Mouse (Mus musculus): ENCODE results near the gene Cd52. TPM values are rescaled to one million over a fixed set of nuclear protein-coding genes. Genes with fewer than 3 reads are reported as not detected.

The Cd52 gene
- polyA plus RNA-seq, 1 experiment from 2014 or later, result 2.1 TPM

- 89% methylated on average over 21 of the region's 21 CpGs for WGBS
- ATAC-seq (replicated peaks), result no peak
- Histone ChIP-seq H3K36me3 (replicated peaks) (no peaks in the 10 kb centered on the region), H3K4me3 (no peak overlapping the region), H3K9ac (no peak overlapping the region), H3K27ac (no peak overlapping the region), H3K27me3 (replicated peaks) (no peaks in the 10 kb centered on the region), H3K9me3 (no peaks in the 10 kb centered on the region), H3K4me1 (peaks cover 29% of the 10 kb centered on the region), H3K4me2 (peak overlapping the region; percentile 91; the same call in 1 of the 2 replicates)
These were observed 31.6 kb upstream of the Cd52 start for GRCm38 (mm10) chr4:134126300-134127120.

GRCm38 (mm10) chr4:134125383-134126060, 30.6 kb upstream of the Cd52 start:
- Histone ChIP-seq H3K9me3 (no peaks in the 10 kb centered on the region), H3K4me3 (no peak overlapping the region), H3K4me2 (no peak overlapping the region), H3K27ac (no peak overlapping the region), H3K9ac (no peak overlapping the region), H3K36me3 (replicated peaks) (no peaks in the 10 kb centered on the region), H3K4me1 (peaks cover 29% of the 10 kb centered on the region), H3K27me3 (replicated peaks) (no peaks in the 10 kb centered on the region)
- no peak for ATAC-seq (replicated peaks)
- 87% methylated on average over 15 of the region's 15 CpGs for WGBS

GRCm38 (mm10) chr4:134123680-134124551, 29.0 kb upstream of the Cd52 start:
- 24% methylated on average over 17 of the region's 17 CpGs for WGBS
- ATAC-seq (replicated peaks), result no peak

GRCm38 (mm10) chr4:134123147-134123546, 28.3 kb upstream of the Cd52 start:
- Histone ChIP-seq H3K27ac (no peak overlapping the region), H3K9ac (no peak overlapping the region), H3K4me3 (no peak overlapping the region), H3K27me3 (replicated peaks) (no peaks in the 10 kb centered on the region), H3K36me3 (replicated peaks) (no peaks in the 10 kb centered on the region), H3K9me3 (no peaks in the 10 kb centered on the region), H3K4me2 (no peak overlapping the region), H3K4me1 (peaks cover 22% of the 10 kb centered on the region)
- no peak for ATAC-seq (replicated peaks)
- 93% methylated on average over 6 of the region's 6 CpGs for WGBS

More at GRCm38 (mm10) chr4:134123680-134124551, 29.0 kb upstream of the Cd52 start:
- Histone ChIP-seq H3K27ac (no peak overlapping the region), H3K9ac (no peak overlapping the region), H3K27me3 (replicated peaks) (no peaks in the 10 kb centered on the region), H3K9me3 (no peaks in the 10 kb centered on the region), H3K4me2 (no peak overlapping the region), H3K4me3 (no peak overlapping the region), H3K4me1 (peaks cover 23% of the 10 kb centered on the region), H3K36me3 (replicated peaks) (no peaks in the 10 kb centered on the region)

GRCm38 (mm10) chr4:134122281-134122680, 27.4 kb upstream of the Cd52 start:
- Histone ChIP-seq H3K9me3 (no peaks in the 10 kb centered on the region), H3K4me3 (no peak overlapping the region), H3K9ac (no peak overlapping the region), H3K27me3 (replicated peaks) (no peaks in the 10 kb centered on the region), H3K27ac (no peak overlapping the region), H3K36me3 (replicated peaks) (no peaks in the 10 kb centered on the region), H3K4me1 (peaks cover 13% of the 10 kb centered on the region), H3K4me2 (no peak overlapping the region)
- no peak for ATAC-seq (replicated peaks)
- 60% methylated on average over 3 of the region's 3 CpGs for WGBS

- no peak overlapping the region for H3K9ac ChIP-seq
These were observed 26.7 kb upstream of the Cd52 start for GRCm38 (mm10) chr4:134121571-134121970.

GRCm38 (mm10) chr4:134120916-134121315, 26.0 kb upstream of the Cd52 start:
- Histone ChIP-seq H3K9ac (no peak overlapping the region), H3K4me3 (no peak overlapping the region), H3K4me2 (no peak overlapping the region), H3K36me3 (replicated peaks) (no peaks in the 10 kb centered on the region), H3K27me3 (replicated peaks) (no peaks in the 10 kb centered on the region), H3K9me3 (no peaks in the 10 kb centered on the region), H3K27ac (no peak overlapping the region), H3K4me1 (peaks cover 5% of the 10 kb centered on the region)
- ATAC-seq (replicated peaks), result no peak
- WGBS, result 90% methylated on average over 4 of the region's 4 CpGs

More at GRCm38 (mm10) chr4:134121571-134121970, 26.7 kb upstream of the Cd52 start:
- Histone ChIP-seq H3K4me3 (no peak overlapping the region), H3K27me3 (replicated peaks) (no peaks in the 10 kb centered on the region), H3K27ac (no peak overlapping the region), H3K9me3 (no peaks in the 10 kb centered on the region), H3K4me1 (peaks cover 6% of the 10 kb centered on the region), H3K4me2 (no peak overlapping the region), H3K36me3 (replicated peaks) (no peaks in the 10 kb centered on the region)
- 51% methylated on average over 4 of the region's 4 CpGs for WGBS
- no peak for ATAC-seq (replicated peaks)

- Histone ChIP-seq H3K9ac (no peak overlapping the region), H3K27me3 (replicated peaks) (no peaks in the 10 kb centered on the region), H3K36me3 (replicated peaks) (no peaks in the 10 kb centered on the region), H3K4me2 (no peak overlapping the region), H3K4me1 (peaks cover 5% of the 10 kb centered on the region), H3K4me3 (no peak overlapping the region), H3K9me3 (no peaks in the 10 kb centered on the region), H3K27ac (no peak overlapping the region)
- WGBS, result 79% methylated on average over 6 of the region's 6 CpGs
- ATAC-seq (replicated peaks), result no peak
These were observed 25.4 kb upstream of the Cd52 start for GRCm38 (mm10) chr4:134120192-134120805.

- Histone ChIP-seq H3K4me3 (no peak overlapping the region), H3K4me1 (peaks cover 5% of the 10 kb centered on the region), H3K9me3 (no peaks in the 10 kb centered on the region), H3K9ac (no peak overlapping the region), H3K4me2 (no peak overlapping the region), H3K36me3 (replicated peaks) (no peaks in the 10 kb centered on the region), H3K27me3 (replicated peaks) (no peaks in the 10 kb centered on the region), H3K27ac (no peak overlapping the region)
- WGBS, result 62% methylated on average over 9 of the region's 9 CpGs
- no peak for ATAC-seq (replicated peaks)
These were observed 24.8 kb upstream of the Cd52 start for GRCm38 (mm10) chr4:134119644-134120043.

GRCm38 (mm10) chr4:134119042-134119441, 24.2 kb upstream of the Cd52 start:
- peaks cover 4% of the 10 kb centered on the region for H3K4me1 ChIP-seq
- H3K36me3 ChIP-seq (replicated peaks), result no peaks in the 10 kb centered on the region
- H3K27ac ChIP-seq, result no peak overlapping the region
- ATAC-seq (replicated peaks), result no peak
- no peak overlapping the region for H3K4me2 ChIP-seq
- no peak overlapping the region for H3K4me3 ChIP-seq
- 84% methylated on average over 5 of the region's 5 CpGs for WGBS
- H3K27me3 ChIP-seq (replicated peaks), result no peaks in the 10 kb centered on the region
- no peaks in the 10 kb centered on the region for H3K9me3 ChIP-seq
- no peak overlapping the region for H3K9ac ChIP-seq

GRCm38 (mm10) chr4:134118126-134118800, 23.4 kb upstream of the Cd52 start:
- no peaks in the 10 kb centered on the region for H3K9me3 ChIP-seq
- H3K27ac ChIP-seq, result no peak overlapping the region
- ATAC-seq (replicated peaks), result no peak
- H3K27me3 ChIP-seq (replicated peaks), result no peaks in the 10 kb centered on the region
- no peak overlapping the region for H3K9ac ChIP-seq
- no peaks in the 10 kb centered on the region for H3K36me3 ChIP-seq (replicated peaks)
- no peak overlapping the region for H3K4me2 ChIP-seq
- H3K4me3 ChIP-seq, result no peak overlapping the region
- no peaks in the 10 kb centered on the region for H3K4me1 ChIP-seq
- 73% methylated on average over 14 of the region's 14 CpGs for WGBS

Measured in midbrain, embryonic 15.5 days (tissue).